Comparison of ENCODE assay signal across 10 mouse cellular contexts in the genomic region with DNA sequence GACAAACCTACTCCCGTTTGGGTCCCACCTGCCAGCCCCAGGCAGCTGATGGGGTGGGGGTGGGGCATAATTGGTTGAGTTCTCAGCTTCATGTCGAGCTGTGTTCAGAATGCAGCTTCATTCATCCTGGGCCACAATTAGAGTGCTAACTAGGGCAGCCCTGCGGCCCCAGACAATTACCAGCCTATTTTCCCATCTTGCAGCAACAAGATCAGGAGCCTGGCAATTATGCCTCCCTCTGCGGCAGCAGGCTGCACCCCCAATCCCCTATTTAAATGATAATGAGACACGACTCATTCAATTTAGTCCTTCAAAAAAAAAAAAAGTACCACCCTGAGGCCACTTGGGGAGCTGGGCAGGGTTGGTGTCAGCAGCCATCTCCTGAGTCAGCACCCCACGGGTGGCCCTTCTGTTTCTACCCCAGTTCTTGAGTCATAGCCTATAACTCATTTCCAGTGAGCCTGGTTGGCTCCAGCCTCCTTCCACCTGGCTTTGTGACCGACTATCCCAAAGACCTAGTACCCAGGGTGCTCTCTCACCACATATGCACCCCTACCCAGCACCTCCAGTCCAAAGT. TPM values are rescaled to one million over a fixed set of nuclear protein-coding genes. Genes with fewer than 3 reads are reported as not detected.
DNase-seq lines count a peak whose midpoint lies in the region; ATAC-seq and TF ChIP-seq lines count a peak whose summit lies in the region.
"Had no signal": no experiment of that assay in that cellular context is flagged by ENCODE, and none has a peak within 500 bp of the region (broad histone marks: within the 10 kb centered on the region; RNA-seq: fewer than 3 reads in every experiment).

No protein-coding gene starts in this region.

- peak overlapping the region; percentile 42 for H3K27ac ChIP-seq in heart, embryonic 13.5 days (replicated peaks)

- no peaks in the 10 kb centered on the region for H3K9me3 ChIP-seq in heart, embryonic 13.5 days

- H3K9ac ChIP-seq in heart, embryonic 13.5 days: no peak overlapping the region

- TF ChIP-seq POLR2A in lung, adult 2 months (IDR thresholded peaks at IDR 0.05; ENCODE audit: borderline replicate concordance, extremely low read depth, low read depth, low read length): no peak

- H3K27me3 ChIP-seq in heart, embryonic 13.5 days (replicated peaks): no peaks in the 10 kb centered on the region
- H3K27me3 ChIP-seq: CH12.LX had no signal

- no peak overlapping the region for H3K4me3 ChIP-seq in heart, embryonic 13.5 days
- H3K4me3 ChIP-seq in lung, adult 2 months (replicated peaks; ENCODE audit: extremely low read depth, low read depth, low read length): no peak overlapping the region
- H3K4me3 ChIP-seq: myocyte had no signal

- no peak for ATAC-seq in heart, embryonic 13.5 days (ENCODE audit: extremely low read depth, insufficient number of reproducible peaks, low FRiP score, low TSS enrichment)
- ATAC-seq in granulocyte monocyte progenitor cell, adult 5-6 weeks (replicated peaks; ENCODE audit: poor library complexity, severe bottlenecking): no peak

- TF ChIP-seq CTCF in lung, adult 2 months (IDR thresholded peaks at IDR 0.05; ENCODE audit: insufficient read depth, low read length): no peak

- H3K4me2 ChIP-seq in heart, embryonic 13.5 days: no peak overlapping the region

- H3K36me3 ChIP-seq in heart, embryonic 13.5 days: peaks cover 11% of the 10 kb centered on the region

- WGBS in heart, embryonic 13.5 days: 27% methylated on average over 7 of the region's 7 CpGs
- WGBS in lung, adult 2 months: 56% methylated on average over 7 of the region's 7 CpGs

- H3K4me1 ChIP-seq in heart, embryonic 13.5 days: peaks cover 36% of the 10 kb centered on the region
- peaks cover 6% of the 10 kb centered on the region; the same call in 1 of the 2 replicates for H3K4me1 ChIP-seq in lung, adult 2 months (ENCODE audit: control insufficient read depth, insufficient read depth, low read length)

- DNase-seq in heart, adult 18-20 months: no peak
- DNase-seq in cerebellum, adult 9-10 months: peak; percentile 83
- peak; percentile 50 to 74 for DNase-seq in frontal cortex, postnatal 14 days (ENCODE audit: low spot score in 2 of 2)
- DNase-seq in mesoderm, embryonic 11.5 days (ENCODE audit: low read depth, low spot score): peak; percentile 54
- DNase-seq in lung, adult 2 months: no peak
- no peak for DNase-seq in c-Kit-positive CD71-positive TER-119-positive erythroid progenitor cells, embryonic 14.5 days (ENCODE audit: low spot score)

RNA-seq across cellular contexts. Expression of a gene that starts 31.4 kb away (rescaled TPM):
- polyA plus RNA-seq in heart, embryonic 13.5 days (2015; fragmentation: Nextera tagmentation; extraction: Ambion mirVana): 6.2 and 7.0 TPM in 2 replicates
- total RNA-seq in heart, adult 18-20 months (2021): 10 to 100 TPM; 44.9 to 50.1 TPM
- polyA plus RNA-seq in lung, adult 2 months (2012; rRNA removed): 64.9 and 107 TPM in 2 replicates
- 25.2 and 29.7 TPM in 2 replicates for total RNA-seq in granulocyte monocyte progenitor cell, adult 5-6 weeks (2014; fragmentation: Nextera tagmentation)
- total RNA-seq in granulocyte monocyte progenitor cell, adult 5-6 weeks (2017): 9.5 and 12.6 TPM in 2 replicates

Comparison
In these comparisons a context has a peak if more than half of its experiments do, and no peak if none do; other contexts are left out.
1. DNase-seq: peak in cerebellum, adult 9-10 months (single experiment), frontal cortex, postnatal 14 days (2 of 2) and mesoderm, embryonic 11.5 days (single experiment); none in heart, adult 18-20 months (0 of 2), lung, adult 2 months (single experiment) and c-Kit-positive CD71-positive TER-119-positive erythroid progenitor cells, embryonic 14.5 days (single experiment).